Comparison of ENCODE assay signal across 9 mouse cellular contexts in the genomic region with DNA sequence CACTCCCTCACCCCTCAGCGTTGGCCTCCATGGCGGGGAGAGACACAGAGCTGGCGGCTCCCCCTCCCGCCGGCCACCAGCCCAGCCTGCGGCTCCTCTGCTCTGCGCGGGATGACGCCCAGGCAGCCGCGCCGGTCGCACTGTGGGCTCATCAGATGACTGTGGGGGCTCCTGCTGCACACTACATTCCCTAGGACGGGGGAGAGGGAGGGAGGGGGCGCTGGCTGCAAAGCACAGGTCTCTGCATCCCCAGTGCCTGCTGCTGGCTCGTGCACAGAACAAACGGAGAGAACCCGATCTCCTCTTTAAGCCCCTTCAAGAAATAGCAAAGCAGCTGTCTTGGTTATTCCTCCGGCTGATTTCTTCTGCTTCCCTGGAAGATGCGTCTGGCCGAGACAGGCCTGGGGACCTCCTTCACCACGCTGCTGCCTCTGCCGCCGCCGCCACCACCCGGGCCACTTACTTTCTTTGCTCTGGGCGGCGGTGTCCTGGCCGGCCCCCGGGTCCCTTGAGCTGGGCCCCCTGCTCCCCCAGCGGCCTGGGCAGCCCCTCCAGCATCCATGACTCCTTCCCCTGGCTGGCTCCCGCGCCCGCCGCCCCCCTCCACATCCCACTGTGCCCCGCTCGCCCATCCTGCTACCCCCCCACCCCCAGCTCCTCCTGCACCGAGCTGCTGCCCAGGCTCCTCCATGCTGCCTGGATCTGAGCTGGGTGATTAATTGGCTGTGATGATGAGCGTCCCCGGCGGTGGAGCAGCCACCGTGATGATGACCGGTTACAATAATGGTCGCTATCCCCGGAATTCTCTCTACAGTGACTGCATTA.
DNase-seq lines count a peak whose midpoint lies in the region; ATAC-seq lines count a peak whose summit lies in the region.
"Had no signal": no experiment of that assay in that cellular context is flagged by ENCODE, and none has a peak within 500 bp of the region (broad histone marks: within the 10 kb centered on the region; RNA-seq: fewer than 3 reads in every experiment).

No protein-coding gene starts in this region.

- intact Hi-C loops in left cerebral cortex, postnatal 4 days (cut with DNase I): no loop called here

- no peaks in the 10 kb centered on the region for H3K27me3 ChIP-seq in embryonic facial prominence, embryonic 11.5 days (ENCODE audit: control insufficient read depth, insufficient read depth, low read length)
- peaks cover 6% of the 10 kb centered on the region; the same call in 1 of the 2 replicates for H3K27me3 ChIP-seq in hindbrain, embryonic 10.5 days (ENCODE audit: insufficient read depth, poor library complexity, severe bottlenecking)
- H3K27me3 ChIP-seq in neural tube, embryonic 14.5 days (ENCODE audit: control insufficient read depth, insufficient read depth, low read length): no peaks in the 10 kb centered on the region

- H3K9ac ChIP-seq in embryonic facial prominence, embryonic 11.5 days (replicated peaks; ENCODE audit: low read length): peak overlapping the region; percentile 79
- peak overlapping the region; percentile 80 for H3K9ac ChIP-seq in neural tube, embryonic 14.5 days (replicated peaks; ENCODE audit: low read depth, low read length)

- H3K9me3 ChIP-seq in embryonic facial prominence, embryonic 11.5 days (replicated peaks; ENCODE audit: control insufficient read depth, low read length): no peaks in the 10 kb centered on the region
- no peaks in the 10 kb centered on the region for H3K9me3 ChIP-seq in hindbrain, embryonic 10.5 days
- H3K9me3 ChIP-seq in neural tube, embryonic 14.5 days (ENCODE audit: control insufficient read depth, low read length): no peaks in the 10 kb centered on the region

- H3K27ac ChIP-seq in embryonic facial prominence, embryonic 11.5 days (replicated peaks; ENCODE audit: low read depth, low read length): peak overlapping the region; percentile 68
- peak overlapping the region; percentile 95 for H3K27ac ChIP-seq in hindbrain, embryonic 10.5 days
- H3K27ac ChIP-seq in neural tube, embryonic 14.5 days (ENCODE audit: low read depth, low read length): peak overlapping the region; percentile 95
- H3K27ac ChIP-seq: macrophage had no signal

- peak; percentile 24 to 39 for DNase-seq in kidney, postnatal 4 days
- no peak for DNase-seq in kidney, adult 18-20 months
- peak; percentile 70 for DNase-seq in embryonic facial prominence, embryonic 11.5 days (ENCODE audit: low spot score)
- DNase-seq in hindbrain, embryonic 10.5 days (ENCODE audit: low spot score): peak; percentile 76
- DNase-seq in left cerebral cortex, postnatal 4 days: peak; percentile 75
- DNase-seq in urinary bladder, postnatal 36 days (ENCODE audit: low spot score in 2 of 2): no peak

- WGBS in embryonic facial prominence, embryonic 11.5 days: under 1% methylated on average over 42 of the region's 45 CpGs
- WGBS in hindbrain, embryonic 10.5 days: under 1% methylated on average over 45 of the region's 45 CpGs
- WGBS in neural tube, embryonic 14.5 days: under 1% methylated on average over 40 of the region's 45 CpGs

- peak; percentile 83 for ATAC-seq in embryonic facial prominence, embryonic 11.5 days (replicated peaks; ENCODE audit: insufficient number of reproducible peaks, low FRiP score, low TSS enrichment, low read depth)
- peak; percentile 89 for ATAC-seq in neural tube, embryonic 14.5 days (ENCODE audit: low read depth)
- no peak for ATAC-seq in megakaryocyte progenitor cell, adult 5-6 weeks (replicated peaks; ENCODE audit: poor library complexity)

- H3K4me2 ChIP-seq in embryonic facial prominence, embryonic 11.5 days (ENCODE audit: low read depth, low read length): peak overlapping the region; percentile 93
- peak overlapping the region; percentile 84 for H3K4me2 ChIP-seq in neural tube, embryonic 14.5 days (ENCODE audit: low read depth, low read length)

- peak overlapping the region; percentile 49 for H3K4me3 ChIP-seq in embryonic facial prominence, embryonic 11.5 days (ENCODE audit: low read depth, low read length)
- H3K4me3 ChIP-seq in hindbrain, embryonic 10.5 days: peak overlapping the region; percentile 74
- peak overlapping the region; percentile 47 for H3K4me3 ChIP-seq in neural tube, embryonic 14.5 days (ENCODE audit: low read depth, low read length)

- no peaks in the 10 kb centered on the region for H3K36me3 ChIP-seq in embryonic facial prominence, embryonic 11.5 days (replicated peaks; ENCODE audit: control insufficient read depth, insufficient read depth, low read depth, low read length)
- no peaks in the 10 kb centered on the region for H3K36me3 ChIP-seq in hindbrain, embryonic 10.5 days
- no peaks in the 10 kb centered on the region for H3K36me3 ChIP-seq in neural tube, embryonic 14.5 days (ENCODE audit: control insufficient read depth, insufficient read depth, low read length)

- H3K4me1 ChIP-seq in embryonic facial prominence, embryonic 11.5 days (ENCODE audit: control insufficient read depth, insufficient read depth, low read length): peaks cover 2% of the 10 kb centered on the region; the same call in 1 of the 2 replicates
- peaks cover 38% of the 10 kb centered on the region for H3K4me1 ChIP-seq in hindbrain, embryonic 10.5 days (replicated peaks)
- H3K4me1 ChIP-seq in neural tube, embryonic 14.5 days (ENCODE audit: control insufficient read depth, insufficient read depth, low read length): peaks cover 35% of the 10 kb centered on the region

Comparison
In these comparisons a context has a peak if more than half of its experiments do, and no peak if none do; other contexts are left out.
1. DNase-seq: peak in kidney, postnatal 4 days (2 of 2), embryonic facial prominence, embryonic 11.5 days (single experiment), hindbrain, embryonic 10.5 days (single experiment) and left cerebral cortex, postnatal 4 days (single experiment); none in kidney, adult 18-20 months (single experiment) and urinary bladder, postnatal 36 days (0 of 2).
2. Peak in every context shown above with its lines, with median percentiles within 50 percentile points of each other: H3K27ac ChIP-seq and H3K4me3 ChIP-seq.